Comparison of ENCODE assay signal across 13 mouse cellular contexts in genomic region chr14:36774349-36774748, GRCm38 (mm10).
DNase-seq lines count a peak whose midpoint lies in the region; ATAC-seq and TF ChIP-seq lines count a peak whose summit lies in the region.
"Had no signal": no experiment of that assay in that cellular context is flagged by ENCODE, and none has a peak within 500 bp of the region (broad histone marks: within the 10 kb centered on the region; RNA-seq: fewer than 3 reads in every experiment).

No protein-coding gene starts in this region.

- no peak overlapping the region for H3K4me3 ChIP-seq in heart, postnatal 0 days (ENCODE audit: low read depth, low read length)
- H3K4me3 ChIP-seq in limb, embryonic 14.5 days (replicated peaks; ENCODE audit: low read length) = no peak overlapping the region
- no peak overlapping the region for H3K4me3 ChIP-seq in limb, embryonic 10.5 days
- H3K4me3 ChIP-seq: neural tube, embryonic 13.5 days had no signal

- H3K36me3 ChIP-seq in heart, postnatal 0 days (replicated peaks; ENCODE audit: control insufficient read depth, insufficient read depth, low read length) = no peaks in the 10 kb centered on the region
- no peaks in the 10 kb centered on the region for H3K36me3 ChIP-seq in limb, embryonic 14.5 days (ENCODE audit: control insufficient read depth, insufficient read depth, low read length)
- H3K36me3 ChIP-seq in limb, embryonic 10.5 days = no peaks in the 10 kb centered on the region
- H3K36me3 ChIP-seq: G1E; neural tube, embryonic 13.5 days had no signal

- no peak overlapping the region for H3K9ac ChIP-seq in heart, postnatal 0 days (replicated peaks; ENCODE audit: low read depth, low read length)
- no peak overlapping the region for H3K9ac ChIP-seq in limb, embryonic 14.5 days (ENCODE audit: low read depth, low read length, severe bottlenecking)
- H3K9ac ChIP-seq: liver, embryonic 14.5 days; neural tube, embryonic 13.5 days had no signal

- H3K27me3 ChIP-seq in heart, postnatal 0 days (ENCODE audit: control insufficient read depth, insufficient read depth, low read length) = no peaks in the 10 kb centered on the region
- H3K27me3 ChIP-seq in limb, embryonic 14.5 days (ENCODE audit: control insufficient read depth, insufficient read depth, low read length) = no peaks in the 10 kb centered on the region
- no peaks in the 10 kb centered on the region for H3K27me3 ChIP-seq in limb, embryonic 10.5 days (ENCODE audit: low read depth, poor library complexity, severe bottlenecking)
- H3K27me3 ChIP-seq: neural tube, embryonic 13.5 days had no signal

- H3K4me1 ChIP-seq in heart, postnatal 0 days (ENCODE audit: control insufficient read depth, insufficient read depth) = no peaks in the 10 kb centered on the region
- H3K4me1 ChIP-seq in limb, embryonic 14.5 days (ENCODE audit: control insufficient read depth, insufficient read depth, low read length) = no peaks in the 10 kb centered on the region
- H3K4me1 ChIP-seq in limb, embryonic 10.5 days = 0 out of 2 replicates have a peak, but pooled peaks cover 3% of the 10 kb centered on the region
- H3K4me1 ChIP-seq: neural tube, embryonic 13.5 days had no signal

- no peak for TF ChIP-seq EP300 in heart, postnatal 0 days (IDR thresholded peaks at IDR 0.05; ENCODE audit: low read depth)

- H3K9me3 ChIP-seq in heart, postnatal 0 days (replicated peaks; ENCODE audit: control insufficient read depth, low read length) = no peaks in the 10 kb centered on the region
- no peaks in the 10 kb centered on the region for H3K9me3 ChIP-seq in limb, embryonic 14.5 days (ENCODE audit: control insufficient read depth, low read length)
- no peaks in the 10 kb centered on the region for H3K9me3 ChIP-seq in limb, embryonic 10.5 days (replicated peaks)
- H3K9me3 ChIP-seq: G1E; neural tube, embryonic 13.5 days had no signal

- TF ChIP-seq CTCF in heart, postnatal 0 days (IDR thresholded peaks at IDR 0.05; ENCODE audit: low read depth) = no peak

- peak; percentile 7 for DNase-seq in heart, postnatal 0 days (ENCODE audit: low spot score)
- DNase-seq in heart, adult 8-10 months (ENCODE audit: low spot score) = no peak
- DNase-seq in limb, embryonic 14.5 days (ENCODE audit: low spot score) = peak; percentile 33
- DNase-seq in limb, embryonic 10.5 days (ENCODE audit: low spot score) = no peak
- peak; percentile 10 for DNase-seq in NIH3T3 (ENCODE audit: low read depth)
- peak; percentile 5 for DNase-seq in fibroblast of lung, adult 2 months (ENCODE audit: low read depth)
- no peak for DNase-seq in retina, postnatal 1 day
- DNase-seq: adrenal gland, postnatal 14 days; right cerebral cortex, postnatal 25 days had no signal

- peak; percentile 63; the same call in 1 of the 2 replicates for ATAC-seq in heart, postnatal 0 days (ENCODE audit: insufficient read depth, low read depth)
- no peak for ATAC-seq in limb, embryonic 14.5 days (ENCODE audit: low FRiP score, low read depth)

- TF ChIP-seq POLR2A in limb, embryonic 14.5 days (IDR thresholded peaks at IDR 0.05; ENCODE audit: borderline replicate concordance, extremely low read depth, insufficient read depth, insufficient read length) = no peak

- H3K4me2 ChIP-seq in heart, postnatal 0 days (ENCODE audit: low read depth, low read length) = no peak overlapping the region
- no peak overlapping the region for H3K4me2 ChIP-seq in limb, embryonic 14.5 days (replicated peaks; ENCODE audit: low read depth, low read length, severe bottlenecking)
- H3K4me2 ChIP-seq: midbrain, embryonic 11.5 days; neural tube, embryonic 13.5 days had no signal

- H3K27ac ChIP-seq in heart, postnatal 0 days (ENCODE audit: low read depth) = no peak overlapping the region
- no peak overlapping the region for H3K27ac ChIP-seq in limb, embryonic 14.5 days (replicated peaks; ENCODE audit: low read depth, low read length)
- H3K27ac ChIP-seq in limb, embryonic 10.5 days = no peak overlapping the region
- H3K27ac ChIP-seq: liver, embryonic 14.5 days; neural tube, embryonic 13.5 days had no signal

- WGBS in heart, postnatal 0 days = 38% methylated on average over 3 of the region's 3 CpGs
- WGBS in limb, embryonic 14.5 days = 53% methylated on average over 3 of the region's 3 CpGs
- WGBS in limb, embryonic 10.5 days = 84% methylated on average over 3 of the region's 3 CpGs

Comparison
In these comparisons a context has a peak if more than half of its experiments do, and no peak if none do; other contexts are left out.
1. DNase-seq: peak in heart, postnatal 0 days (single experiment), limb, embryonic 14.5 days (single experiment), NIH3T3 (single experiment) and fibroblast of lung, adult 2 months (single experiment); none in heart, adult 8-10 months (single experiment), limb, embryonic 10.5 days (single experiment) and retina, postnatal 1 day (single experiment).